Mouse (Mus musculus): ENCODE data around the gene Csgalnact2. TPM values are rescaled to one million over a fixed set of nuclear protein-coding genes. Genes with fewer than 3 reads are reported as not detected.

Gene Csgalnact2
- total RNA-seq, 1 experiment from 2014 or later = 19.9 TPM

GRCm38 (mm10) chr6:118137148-118137547 is 1.8 kb downstream of the Csgalnact2 start:
- no peak for DNase-seq

GRCm38 (mm10) chr6:118134461-118134860 is 4.5 kb downstream of the Csgalnact2 start:
- no peak for DNase-seq

GRCm38 (mm10) chr6:118130022-118130421 is 8.9 kb downstream of the Csgalnact2 start:
- DNase-seq = no peak

GRCm38 (mm10) chr6:118127827-118128487 is 11.0 kb downstream of the Csgalnact2 start:
- DNase-seq = no peak

- no peak for DNase-seq
Observed at GRCm38 (mm10) chr6:118127198-118127597, 11.7 kb downstream of the Csgalnact2 start.

- no peak for DNase-seq
Observed at GRCm38 (mm10) chr6:118126577-118126976, 12.4 kb downstream of the Csgalnact2 start.

GRCm38 (mm10) chr6:118122767-118123166 is 16.2 kb downstream of the Csgalnact2 start:
- DNase-seq = no peak

- DNase-seq = no peak
Observed at GRCm38 (mm10) chr6:118111810-118112209, 27.1 kb downstream of the Csgalnact2 start.

- DNase-seq = no peak
Observed at GRCm38 (mm10) chr6:118099311-118099802, 39.6 kb downstream of the Csgalnact2 start.

GRCm38 (mm10) chr6:118097765-118098365 is 41.1 kb downstream of the Csgalnact2 start:
- no peak for DNase-seq

GRCm38 (mm10) chr6:118090827-118091226 is 48.1 kb downstream of the Csgalnact2 start:
- no peak for DNase-seq

- DNase-seq = no peak
Observed at GRCm38 (mm10) chr6:118088750-118089440, 50.0 kb downstream of the Csgalnact2 start.

GRCm38 (mm10) chr6:118087955-118088354 is 51.0 kb downstream of the Csgalnact2 start:
- no peak for DNase-seq

GRCm38 (mm10) chr6:118084596-118084995 is 54.3 kb downstream of the Csgalnact2 start:
- DNase-seq = no peak

GRCm38 (mm10) chr6:118083608-118084007 is 55.3 kb downstream of the Csgalnact2 start:
- DNase-seq = no peak

- DNase-seq = no peak
Observed at GRCm38 (mm10) chr6:118082384-118082783, 56.6 kb downstream of the Csgalnact2 start.

GRCm38 (mm10) chr6:118080711-118081110 is 58.2 kb downstream of the Csgalnact2 start:
- DNase-seq = no peak

- no peak for DNase-seq
Observed at GRCm38 (mm10) chr6:118079762-118080465, 59.0 kb downstream of the Csgalnact2 start.

- no peak for DNase-seq
Observed at GRCm38 (mm10) chr6:118079292-118079691, 59.6 kb downstream of the Csgalnact2 start.

GRCm38 (mm10) chr6:118078751-118079150 is 60.2 kb downstream of the Csgalnact2 start:
- no peak for DNase-seq

GRCm38 (mm10) chr6:118077421-118077820 is 61.5 kb downstream of the Csgalnact2 start:
- no peak for DNase-seq

- DNase-seq = no peak
Observed at GRCm38 (mm10) chr6:118076748-118077147, 62.2 kb downstream of the Csgalnact2 start.

- DNase-seq = no peak
Observed at GRCm38 (mm10) chr6:118076256-118076655, 62.7 kb downstream of the Csgalnact2 start.

All from adrenal gland, postnatal 25 days (tissue).